Comparison of ENCODE assay signal across 8 mouse cellular contexts in genomic region chr6:108055041-108055440, GRCm38 (mm10). TPM values are rescaled to one million over a fixed set of nuclear protein-coding genes. Genes with fewer than 3 reads are reported as not detected.
DNase-seq lines count a peak whose midpoint lies in the region; TF ChIP-seq lines count a peak whose summit lies in the region.
"Not testable (repeated sequence)": the region's sequence is repeated elsewhere in the genome, so short reads cannot be mapped to it uniquely, and the experiment has no call there.

No protein-coding gene starts in this region.

- intact Hi-C loops in left cerebral cortex, postnatal 25 days (cut with DNase I): loop anchor here (5.0 kb wide), 1 partner anchor 1253 kb away; the partner anchor contains the start of gene Crbn

- not testable (repeated sequence) for H3K9me3 ChIP-seq in midbrain, embryonic 10.5 days (replicated peaks)

- peak; percentile 64; the same call in 1 of the 2 replicates for TF ChIP-seq CTCF in spleen, adult 2 months (IDR thresholded peaks at IDR 0.05; ENCODE audit: extremely low read depth, insufficient read depth, insufficient read length, insufficient replicate concordance)

- not testable (repeated sequence) for H3K36me3 ChIP-seq in midbrain, embryonic 10.5 days; spleen, adult 2 months (ENCODE audit: control insufficient read depth, insufficient read depth, low read length)

- H3K4me3 ChIP-seq in midbrain, embryonic 10.5 days; spleen, adult 2 months (ENCODE audit: extremely low read depth, insufficient read depth, insufficient read length): not testable (repeated sequence)

- TF ChIP-seq POLR2A in spleen, adult 2 months (IDR thresholded peaks at IDR 0.05; ENCODE audit: low read depth, low read length): not testable (repeated sequence)

- not testable (repeated sequence) for H3K4me1 ChIP-seq in midbrain, embryonic 10.5 days; spleen, adult 2 months (ENCODE audit: control insufficient read depth, insufficient read depth, insufficient read length)

- H3K27me3 ChIP-seq in midbrain, embryonic 10.5 days (ENCODE audit: low read depth, poor library complexity, severe bottlenecking); spleen, adult 2 months (ENCODE audit: control insufficient read depth, insufficient read depth, low read length): not testable (repeated sequence)

- not testable (repeated sequence) for H3K27ac ChIP-seq in midbrain, embryonic 10.5 days (replicated peaks); spleen, adult 2 months (ENCODE audit: insufficient read depth, low read length)

- WGBS in midbrain, embryonic 10.5 days: 0% methylated on average over 2 of the region's 2 CpGs
- WGBS in spleen, adult 2 months: 8% methylated on average over 2 of the region's 2 CpGs

- DNase-seq in A20 (ENCODE audit: low read depth, low spot score): peak; percentile 61
- peak; percentile 67 for DNase-seq in adipocyte (ENCODE audit: low spot score)
- DNase-seq in cerebellum, adult 9-11 months: peak; percentile 49
- DNase-seq in forelimb bud, embryonic 11.5 days (ENCODE audit: low read depth, low spot score): peak; percentile 61
- peak; percentile 16 for DNase-seq in hindlimb bud, embryonic 11.5 days (ENCODE audit: extremely low spot score, low read depth, low spot score)
- DNase-seq in left cerebral cortex, postnatal 25 days (ENCODE audit: low spot score in 2 of 2): peak; percentile 60 to 63
- peak; percentile 47 for DNase-seq in midbrain, embryonic 10.5 days (ENCODE audit: low spot score)
- DNase-seq in spleen, adult 2 months (ENCODE audit: low read depth in 1 of 2, low spot score in 2 of 2): peak; percentile 9 to 38

RNA-seq across cellular contexts. Expression of gene Setmar, which starts 9.8 kb away (rescaled TPM):
- total RNA-seq in left cerebral cortex, postnatal 25 days (2021): 10 to 100 TPM in 1 of 2 experiments, 1 to 10 TPM in 1; 8.8 to 10.3 TPM
- polyA plus RNA-seq in midbrain, embryonic 10.5 days (2016; fragmentation: Nextera tagmentation; extraction: Ambion mirVana): 7.0 and 7.3 TPM in 2 replicates
- polyA plus RNA-seq in spleen, adult 2 months (2012; rRNA removed): 0.69 and 1.3 TPM in 2 replicates

Comparison
In these comparisons a context has a peak if more than half of its experiments do, and no peak if none do; other contexts are left out.
1. DNase-seq: peak in every context shown above with its lines; median percentile 67 in adipocyte; 62 in left cerebral cortex, postnatal 25 days; 61 in A20; 61 in forelimb bud, embryonic 11.5 days; 49 in cerebellum, adult 9-11 months; 47 in midbrain, embryonic 10.5 days; 24 in spleen, adult 2 months; 16 in hindlimb bud, embryonic 11.5 days.